Mouse (Mus musculus) cerebellum, adult 2 months (tissue): ENCODE data around the gene Pycard.

Experiments
- CTCF ChIP-seq: fragments of 200-500 bp; IDR thresholded peaks from 2 replicates; pipeline ENCODE4 v1.5.1; 2011; ENCODE audit warnings: low read depth, mild to moderate bottlenecking, control low read depth, low read length, moderate library complexity, borderline replicate concordance; ENCODE audit not compliant: insufficient read depth
- POLR2A ChIP-seq: fragments of 200-500 bp; IDR thresholded peaks from 2 replicates; pipeline ENCODE4 v1.6.1; 2011; ENCODE audit warnings: low read length, control low read depth, borderline replicate concordance; ENCODE audit not compliant: insufficient read depth

DNA sequence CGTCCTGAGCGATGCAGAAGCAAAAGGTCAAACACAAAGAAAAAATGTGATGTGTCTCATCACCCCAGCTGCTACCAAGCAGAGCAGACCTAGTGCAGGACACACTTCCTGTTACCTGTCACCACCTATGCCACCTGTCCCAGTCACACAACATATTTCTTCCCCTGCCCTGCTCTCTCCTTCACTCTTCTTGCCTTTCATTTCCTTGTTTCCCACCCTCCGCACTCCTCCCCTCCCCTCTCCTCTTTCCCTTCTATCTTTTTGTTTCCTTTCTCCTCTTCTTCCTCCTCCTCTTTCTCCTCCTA is 39.3 kb upstream of the Pycard start:
- no peak for TF ChIP-seq CTCF
- TF ChIP-seq POLR2A, result no peak
